Mouse (Mus musculus) layer of hippocampus, postnatal 10 days (tissue): ENCODE results near the gene Shld1. TPM values are rescaled to one million over a fixed set of nuclear protein-coding genes. Genes with fewer than 3 reads are reported as not detected.
A peak's percentile ranks its signal among the peaks of the same experiment; 100 is the strongest.

Experiments used
- DNase-seq, 2 experiments: peaks; one replicate each; pipeline ENCODE4 v3.0.0; 2021; ENCODE audit warnings: low spot score in 2 of 2
- long read RNA-seq: library from polyadenylated mRNA; stranded (forward); transcript quantifications from one replicate; pipeline ENCODE4 v2.0.0, GENCODE M21; 2023
- total RNA-seq, 2 experiments: library from RNA; stranded (reverse); gene quantifications; 2 replicates each; pipeline ENCODE4 v1.2.3; 2021

Gene Shld1
- total RNA-seq: 1 to 10 TPM; 7.7 to 9.1 TPM
- long read RNA-seq, transcript Shld1-201 (3 exons, 1,076 nt): major isoform, 11 of 24 reads
- long read RNA-seq, partial matches to known transcripts: 3 of 24 reads
- long read RNA-seq, other reads (novel, unspliced or antisense): 10 of 24 reads

DNA sequence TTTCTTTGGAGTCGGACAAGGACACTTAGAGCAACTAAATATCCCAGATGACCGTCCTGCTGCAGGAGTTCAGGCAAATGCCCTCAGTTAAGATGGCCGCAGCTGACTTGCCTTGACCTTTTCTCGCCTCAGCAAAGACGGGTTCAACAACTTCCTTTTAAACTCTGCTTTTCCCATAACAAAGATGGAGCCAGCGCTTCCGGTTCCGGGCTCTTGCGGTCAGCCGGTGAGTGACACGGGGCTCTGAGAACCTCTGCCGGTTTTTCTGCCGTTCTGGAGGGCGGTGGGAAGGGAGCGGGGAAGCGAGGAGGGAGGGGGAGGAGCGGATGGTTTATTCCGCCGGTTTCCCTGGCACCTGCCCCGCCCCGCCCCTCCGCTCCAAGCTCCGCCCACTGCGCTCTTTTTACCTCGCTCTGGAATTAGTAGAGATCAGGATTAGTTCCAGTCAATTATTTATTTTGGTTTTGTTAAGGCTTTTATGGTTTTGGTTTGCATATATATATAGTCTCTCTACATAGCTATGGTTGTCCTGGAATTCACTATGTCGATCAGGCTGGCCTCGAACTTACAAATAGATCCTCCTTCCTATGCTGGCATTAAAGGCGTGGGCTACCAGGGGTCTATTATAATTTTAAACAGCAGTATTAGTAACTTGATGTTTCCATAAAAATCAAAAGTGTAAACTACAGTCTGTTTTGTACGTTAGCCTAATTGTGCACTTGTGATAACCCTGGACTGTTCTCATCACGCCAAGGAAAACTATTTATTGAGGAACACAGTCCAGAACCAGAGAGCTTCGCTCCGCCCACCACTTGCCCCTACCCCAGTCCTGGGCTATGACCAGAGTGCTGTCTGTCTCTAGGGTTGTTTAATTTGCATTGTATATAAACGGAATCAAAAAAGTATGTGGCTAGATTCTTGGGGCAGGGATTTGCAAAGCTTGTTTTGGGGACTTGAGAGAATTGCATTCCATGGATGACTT, at the start of gene Shld1:
Shld1 (plus strand) TSS at position 176 of the 982 bp plus-strand sequence.
- DNase-seq: peak; percentile 82 to 86

DNA sequence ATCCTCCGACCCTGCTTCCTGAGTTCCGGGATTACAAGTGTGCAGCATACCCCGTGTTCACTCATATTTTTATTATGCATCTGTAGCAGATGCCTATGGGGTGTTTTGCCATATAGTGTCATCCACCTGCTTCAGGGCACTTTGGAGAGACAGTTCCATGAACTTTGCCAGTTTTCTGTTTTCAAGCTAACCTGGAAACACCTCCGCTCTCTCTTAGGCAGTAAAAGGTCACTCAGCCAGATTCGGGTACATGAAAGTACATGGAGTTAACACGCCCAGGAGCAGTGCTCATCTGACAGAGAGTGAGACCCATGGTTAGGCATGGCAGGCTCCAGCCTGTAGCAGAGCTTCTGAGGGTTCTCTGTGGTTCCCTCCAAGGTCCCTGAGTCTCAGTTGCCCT, 48.4 kb upstream of the Shld1 start:
- no peak for DNase-seq

DNA sequence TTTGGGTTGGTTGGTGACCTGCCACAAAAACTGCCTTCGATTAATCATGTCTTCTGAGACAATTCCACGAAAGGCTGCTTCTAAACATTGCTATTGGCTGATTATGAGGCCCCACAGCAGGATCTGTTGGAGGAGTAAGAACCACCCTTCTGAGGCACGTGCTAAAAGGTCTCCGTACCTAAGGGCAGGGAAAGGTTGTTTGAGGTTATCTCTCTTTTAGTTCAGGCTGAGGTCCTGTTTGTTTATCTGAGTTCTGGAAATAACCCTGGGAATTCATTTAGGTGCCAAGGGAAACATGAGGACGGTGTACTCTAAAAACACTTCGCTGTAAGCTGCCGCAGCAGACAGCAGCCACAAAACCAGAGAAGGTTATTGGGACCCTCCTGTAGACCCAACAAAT, 47.4 kb upstream of the Shld1 start:
- no peak for DNase-seq

DNA sequence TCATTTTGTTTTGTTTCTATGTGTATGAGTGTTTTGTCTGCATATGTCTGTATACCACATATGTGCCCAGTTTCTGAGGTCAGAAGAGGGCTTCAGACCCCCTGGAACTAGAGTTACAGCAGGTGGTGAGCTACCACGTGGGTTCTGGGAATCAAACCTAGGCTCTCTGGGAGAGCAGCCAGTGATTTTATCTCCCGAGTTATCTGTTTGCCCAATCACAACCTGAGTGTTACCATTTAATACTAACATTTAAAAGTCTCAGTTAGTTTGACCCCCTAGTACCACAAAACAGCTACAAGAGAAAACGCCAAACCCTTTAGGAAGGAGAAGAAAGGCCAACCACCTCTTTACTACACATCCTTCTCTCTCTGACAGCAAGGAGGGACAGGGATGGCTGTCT, 45.5 kb upstream of the Shld1 start:
- DNase-seq: no peak

GRCm38 (mm10) chr2:132643161-132643560, 43.6 kb upstream of the Shld1 start:
- no peak for DNase-seq

GRCm38 (mm10) chr2:132646856-132647745, 39.6 kb upstream of the Shld1 start:
- no peak for DNase-seq

GRCm38 (mm10) chr2:132649352-132649870, 37.3 kb upstream of the Shld1 start:
- DNase-seq: no peak

DNA sequence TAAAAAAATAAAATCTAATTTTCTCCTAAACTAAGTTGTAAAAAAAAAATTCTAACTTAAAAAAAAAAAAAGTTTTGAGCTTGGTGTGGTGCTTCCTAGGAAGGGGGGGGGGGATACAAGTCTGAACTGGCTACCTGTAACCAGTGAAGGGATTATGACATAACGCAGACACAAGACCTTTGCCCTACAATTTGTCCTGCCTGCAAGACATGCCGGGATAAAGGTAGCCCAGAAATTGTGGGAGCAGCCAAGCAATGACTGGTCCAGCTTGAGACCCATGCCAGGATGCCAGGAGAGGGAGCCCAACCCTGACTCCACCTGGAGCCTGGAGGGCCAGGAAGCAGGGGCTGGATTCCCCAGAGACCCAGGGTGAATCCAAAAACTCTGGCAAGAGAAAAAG, 36.2 kb upstream of the Shld1 start:
- DNase-seq: no peak

DNA sequence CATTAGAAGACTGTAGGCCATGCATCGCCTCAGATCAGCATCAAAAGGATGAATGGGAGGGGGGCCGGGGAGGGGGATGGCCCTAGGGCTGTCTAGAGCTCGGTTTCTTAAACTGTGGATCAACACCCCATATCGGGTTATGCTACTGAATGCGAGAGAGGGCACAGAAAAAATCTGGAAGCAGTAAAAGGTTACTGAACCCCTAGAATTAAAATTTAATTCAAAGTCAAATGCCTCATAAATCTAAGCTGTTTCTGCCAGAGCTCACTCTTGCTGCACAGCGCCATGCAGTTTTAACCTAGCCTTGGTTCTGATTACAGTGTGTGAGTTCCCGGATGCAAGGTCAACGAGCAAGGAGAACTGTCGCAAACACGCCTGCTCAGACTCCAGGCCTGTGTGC, 34.3 kb upstream of the Shld1 start:
- no peak for DNase-seq

GRCm38 (mm10) chr2:132654834-132655495, 31.8 kb upstream of the Shld1 start:
- no peak for DNase-seq

DNA sequence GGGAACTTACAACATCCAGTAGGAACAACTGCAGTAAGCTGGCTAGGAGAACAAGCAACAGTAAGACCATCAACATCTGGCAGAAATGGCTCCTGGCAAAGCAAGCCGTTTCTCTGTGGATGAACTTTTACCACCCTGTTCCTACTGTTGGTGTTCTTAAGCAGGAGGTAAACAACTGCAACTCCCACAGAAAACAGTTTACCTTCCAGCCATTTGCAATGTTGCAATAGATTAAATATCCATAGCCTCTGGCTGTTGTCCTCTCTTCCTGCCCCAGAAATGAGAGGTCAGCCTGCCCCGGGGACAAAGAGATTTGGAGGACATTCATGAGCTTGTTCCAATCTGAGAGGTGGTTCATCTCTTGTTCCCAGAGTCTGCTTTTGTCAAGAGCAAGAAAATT, 29.5 kb upstream of the Shld1 start:
- DNase-seq: no peak

GRCm38 (mm10) chr2:132658412-132659120, 28.2 kb upstream of the Shld1 start:
- no peak for DNase-seq

GRCm38 (mm10) chr2:132669091-132669490, 17.6 kb upstream of the Shld1 start:
- DNase-seq: no peak

GRCm38 (mm10) chr2:132670290-132670689, 16.4 kb upstream of the Shld1 start:
- DNase-seq: no peak

DNA sequence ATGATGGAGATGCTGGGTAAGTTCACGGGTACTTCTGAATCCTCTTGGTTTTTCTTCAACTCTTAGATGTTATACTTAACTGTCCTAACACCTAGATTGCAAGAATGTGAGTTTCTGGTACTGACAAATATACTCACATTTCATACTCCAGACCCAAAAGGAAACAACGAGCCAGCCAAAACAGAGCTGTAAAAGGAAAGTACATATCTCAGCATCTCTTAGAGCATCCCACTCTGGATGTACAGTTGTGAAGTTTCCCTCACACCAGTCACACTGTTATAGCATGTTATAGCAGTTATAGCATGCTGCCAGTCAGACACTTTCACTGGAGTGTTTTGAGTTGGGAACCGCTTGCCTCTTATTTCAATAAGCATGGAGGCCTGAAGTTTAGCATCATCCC, 14.6 kb upstream of the Shld1 start:
- DNase-seq: no peak

- DNase-seq: no peak
Measured at GRCm38 (mm10) chr2:132676111-132676510, 10.6 kb upstream of the Shld1 start.

DNA sequence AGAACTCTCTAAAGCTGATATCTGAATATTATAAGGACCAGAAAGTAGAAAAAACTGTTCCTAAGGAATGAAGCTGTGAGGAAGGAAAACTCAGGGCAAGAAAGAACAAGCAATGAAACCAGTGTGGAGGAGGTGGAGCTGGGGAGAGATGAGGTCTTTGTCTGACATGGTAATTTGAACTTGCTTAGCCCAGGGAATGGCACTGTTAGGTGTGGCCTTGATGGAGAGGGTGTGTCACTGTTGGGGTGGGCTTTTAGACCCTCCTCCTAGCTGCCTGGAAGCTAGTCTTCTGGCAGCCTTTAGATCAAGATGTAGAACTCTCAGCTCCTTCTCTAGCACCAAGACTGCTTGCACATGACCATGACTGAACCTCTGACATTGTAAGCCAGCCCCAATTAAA, 1.7 kb upstream of the Shld1 start:
- DNase-seq: no peak

- DNase-seq: no peak
Measured at GRCm38 (mm10) chr2:132688611-132689021, 1.9 kb downstream of the Shld1 start.

- no peak for DNase-seq
Measured at GRCm38 (mm10) chr2:132689188-132689568, 2.4 kb downstream of the Shld1 start.

DNA sequence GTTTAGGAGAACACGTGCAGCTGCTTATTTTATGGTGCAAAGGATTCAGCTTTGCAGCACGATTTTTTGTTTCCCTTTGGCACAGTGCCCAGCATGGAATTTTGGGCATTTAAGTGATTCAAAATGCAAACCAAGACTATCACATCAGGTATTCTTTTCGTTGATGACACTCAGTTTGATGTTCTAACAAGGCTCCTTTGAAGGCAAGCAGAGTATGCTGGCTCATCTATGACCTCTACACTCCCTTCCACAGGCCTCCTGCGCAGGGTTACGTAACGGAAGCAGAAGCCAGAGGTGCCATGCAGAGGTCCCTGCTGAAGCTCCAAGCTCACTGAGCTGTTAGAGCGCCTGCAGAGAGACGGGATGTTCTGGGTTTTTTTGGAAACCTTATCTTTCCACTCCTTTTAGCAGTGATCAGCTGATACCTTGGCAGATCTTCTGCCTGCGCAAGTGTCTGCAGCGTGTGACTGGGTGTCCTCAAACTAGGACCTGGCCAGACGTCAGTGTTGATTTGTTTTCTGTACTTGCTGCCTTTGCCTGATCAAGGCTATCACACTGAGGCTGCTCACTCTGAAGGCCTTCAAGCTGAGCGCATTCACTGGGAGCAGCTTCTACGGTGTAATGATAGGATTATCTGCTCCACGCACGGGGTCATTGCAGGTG, 3.0 kb downstream of the Shld1 start:
- peak; percentile 37 for DNase-seq
